In the genomic region with DNA sequence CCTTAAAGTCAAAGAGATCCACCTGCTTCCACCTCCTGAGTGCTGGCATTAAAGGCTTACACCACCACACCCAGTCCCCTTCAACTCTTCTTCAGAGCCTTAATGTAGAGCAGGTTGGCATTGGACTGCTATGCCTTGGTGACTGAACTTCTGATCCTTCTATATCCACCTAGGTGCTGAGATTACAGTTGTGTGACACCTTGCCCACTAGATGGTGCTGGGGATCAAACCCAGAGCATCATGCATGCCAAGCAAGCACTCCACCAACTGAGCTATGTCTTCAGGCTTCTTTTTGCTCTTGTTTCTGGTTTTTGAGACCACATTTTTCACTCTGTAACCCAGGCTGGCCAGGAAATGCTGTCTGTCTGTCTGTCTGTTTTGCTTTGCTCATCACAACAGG, we compare ENCODE assay signal across 8 mouse cellular contexts. TPM values are rescaled to one million over a fixed set of nuclear protein-coding genes. Genes with fewer than 3 reads are reported as not detected.
DNase-seq lines count a peak whose midpoint lies in the region; ATAC-seq lines count a peak whose summit lies in the region.

No protein-coding gene starts in this region.

- H3K4me3 ChIP-seq in neural tube, embryonic 11.5 days (ENCODE audit: low read depth, low read length) = no peak overlapping the region

- no peaks in the 10 kb centered on the region for H3K9me3 ChIP-seq in neural tube, embryonic 11.5 days (ENCODE audit: control insufficient read depth, low read length)

- no peak overlapping the region for H3K9ac ChIP-seq in neural tube, embryonic 11.5 days (ENCODE audit: low read length)

- no peak overlapping the region for H3K27ac ChIP-seq in neural tube, embryonic 11.5 days (ENCODE audit: low read depth, low read length)

- H3K4me1 ChIP-seq in neural tube, embryonic 11.5 days (ENCODE audit: control insufficient read depth, insufficient read depth, low read length) = peaks cover 6% of the 10 kb centered on the region; the same call in 1 of the 2 replicates

- no peak overlapping the region for H3K4me2 ChIP-seq in neural tube, embryonic 11.5 days (ENCODE audit: low read depth)

- no peak for ATAC-seq in neural tube, embryonic 11.5 days (ENCODE audit: insufficient read depth, low FRiP score, low TSS enrichment)

- peak; percentile 84 for DNase-seq in heart, adult 11 months
- no peak for DNase-seq in heart, postnatal 4 days
- peak; percentile 25 for DNase-seq in neural tube, embryonic 11.5 days (ENCODE audit: low spot score)
- no peak for DNase-seq in neural tube, embryonic 10.5 days (ENCODE audit: extremely low spot score, low spot score)
- peak; percentile 38 for DNase-seq in embryo, embryonic 11 days
- peak; percentile 64 for DNase-seq in naive thymus-derived CD4-positive, alpha-beta T cell, adult 2 months (ENCODE audit: low read depth)
- DNase-seq in urinary bladder, postnatal 14 days (ENCODE audit: low spot score) = no peak
- DNase-seq in heart, adult 9 months (ENCODE audit: low spot score in 2 of 2) = no peak

- no peaks in the 10 kb centered on the region for H3K27me3 ChIP-seq in neural tube, embryonic 11.5 days (ENCODE audit: control insufficient read depth, insufficient read depth, low read length)

- peaks cover 7% of the 10 kb centered on the region for H3K36me3 ChIP-seq in neural tube, embryonic 11.5 days (ENCODE audit: control insufficient read depth, insufficient read depth, low read length)

RNA-seq across cellular contexts. Expression of a gene that starts 3.1 kb away (rescaled TPM):
- total RNA-seq in heart, postnatal 4 days (2021) = 10 to 100 TPM; 31.7 to 33.7 TPM
- polyA plus RNA-seq in neural tube, embryonic 11.5 days (2014; fragmentation: Nextera tagmentation; extraction: Ambion mirVana) = 43.3 and 47.5 TPM in 2 replicates

RNA-seq across cellular contexts. Expression of a gene that starts 30.3 kb away (rescaled TPM):
- total RNA-seq in heart, postnatal 4 days (2021) = 10 to 100 TPM; 16.5 to 17.7 TPM
- polyA plus RNA-seq in neural tube, embryonic 11.5 days (2014; fragmentation: Nextera tagmentation; extraction: Ambion mirVana) = 19.1 and 21.1 TPM in 2 replicates

RNA-seq across cellular contexts. Expression of a gene that starts 33.0 kb away (rescaled TPM):
- total RNA-seq in heart, postnatal 4 days (2021) = 1 to 10 TPM; 4.1 to 4.6 TPM
- 8.8 and 9.5 TPM in 2 replicates for polyA plus RNA-seq in neural tube, embryonic 11.5 days (2014; fragmentation: Nextera tagmentation; extraction: Ambion mirVana)

RNA-seq across cellular contexts. Expression of a gene that starts 42.8 kb away (rescaled TPM):
- total RNA-seq in heart, postnatal 4 days (2021) = 100 to 1,000 TPM; 760 to 785 TPM
- polyA plus RNA-seq in neural tube, embryonic 11.5 days (2014; fragmentation: Nextera tagmentation; extraction: Ambion mirVana) = 507 and 532 TPM in 2 replicates

RNA-seq across cellular contexts. Expression of a gene that starts 45.7 kb away (rescaled TPM):
- 10 to 100 TPM; 15.4 to 15.9 TPM for total RNA-seq in heart, postnatal 4 days (2021)
- polyA plus RNA-seq in neural tube, embryonic 11.5 days (2014; fragmentation: Nextera tagmentation; extraction: Ambion mirVana) = 0.58 and 0.76 TPM in 2 replicates

Comparison
In these comparisons a context has a peak if more than half of its experiments do, and no peak if none do; other contexts are left out.
1. DNase-seq: peak in heart, adult 11 months (single experiment), neural tube, embryonic 11.5 days (single experiment), embryo, embryonic 11 days (single experiment) and naive thymus-derived CD4-positive, alpha-beta T cell, adult 2 months (single experiment); none in heart, postnatal 4 days (single experiment), neural tube, embryonic 10.5 days (single experiment), urinary bladder, postnatal 14 days (single experiment) and heart, adult 9 months (0 of 2).